Mouse (Mus musculus) heart, adult 2 months (tissue): ENCODE data around the gene Smok3a.

Source experiments
- CTCF ChIP-seq: fragments of 200-600 bp; IDR thresholded peaks from 2 replicates; pipeline ENCODE4 v1.8.1; 2022; ENCODE audit warnings: antibody characterized with exemption, mild to moderate bottlenecking, moderate library complexity
- EP300 ChIP-seq: fragments of 200-500 bp; IDR thresholded peaks from 2 replicates; pipeline ENCODE4 v1.6.1; 2011; ENCODE audit warnings: low read depth, low read length, control low read depth; ENCODE audit not compliant: insufficient read depth
- POLR2A ChIP-seq: fragments of 200-500 bp; IDR thresholded peaks from 2 replicates; pipeline ENCODE4 v1.6.1; 2011; ENCODE audit warnings: mild to moderate bottlenecking, low read depth, low read length, control low read depth; ENCODE audit not compliant: insufficient read depth

DNA sequence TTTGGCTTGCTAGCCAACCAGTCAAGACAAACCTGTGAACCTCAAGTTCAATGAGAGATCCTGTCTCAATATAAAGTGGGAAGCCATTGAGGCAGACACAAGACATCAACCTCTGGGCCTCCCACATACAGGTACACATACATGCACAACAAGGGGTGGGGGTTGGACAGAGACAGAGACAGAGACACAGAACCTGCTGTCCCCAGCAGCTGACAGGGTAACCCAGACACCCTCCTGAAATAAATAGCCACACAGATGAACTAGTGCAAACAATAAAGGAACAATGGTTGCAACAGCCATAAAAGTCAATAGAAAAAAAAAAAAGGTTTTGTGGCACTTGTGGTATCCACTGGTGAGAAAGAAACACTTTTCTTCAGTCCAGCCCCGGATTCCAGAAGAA lies 45.6 kb upstream of the Smok3a start:
- TF ChIP-seq CTCF (no peak), POLR2A (no peak), EP300 (no peak)
